Mouse (Mus musculus) thymus, postnatal 36 days (tissue): ENCODE measurements around the gene Rnf185.

Experiments used
- DNase-seq, 2 experiments: peaks; one replicate each; pipeline ENCODE4 v3.0.0; 2022; ENCODE audit warnings: mixed read lengths in 2 of 2

Gene Rnf185

GRCm38 (mm10) chr11:3452167-3452639 lies at the start of gene Rnf185:
TSS of gene Rnf185 (minus strand) at chr11:3452363.
- DNase-seq = peak; percentile 88 to 92

- no peak for DNase-seq
Observed at GRCm38 (mm10) chr11:3497296-3497695, 45.1 kb upstream of the Rnf185 start.

- DNase-seq = no peak
Observed at GRCm38 (mm10) chr11:3496756-3497155, 44.6 kb upstream of the Rnf185 start.

- no peak for DNase-seq
Observed at GRCm38 (mm10) chr11:3495496-3495895, 43.3 kb upstream of the Rnf185 start.

GRCm38 (mm10) chr11:3494857-3495256 lies 42.7 kb upstream of the Rnf185 start:
- no peak for DNase-seq

- DNase-seq = no peak
Observed at GRCm38 (mm10) chr11:3492748-3493147, 40.6 kb upstream of the Rnf185 start.

GRCm38 (mm10) chr11:3489036-3489435 lies 36.9 kb upstream of the Rnf185 start:
- no peak for DNase-seq

GRCm38 (mm10) chr11:3487952-3488570 lies 35.9 kb upstream of the Rnf185 start, which contains the start of gene Pla2g3:
TSS of gene Pla2g3 (plus strand) at chr11:3488284.
- no peak for DNase-seq

GRCm38 (mm10) chr11:3486349-3486748 lies 34.2 kb upstream of the Rnf185 start:
- no peak for DNase-seq

- no peak for DNase-seq
Observed at GRCm38 (mm10) chr11:3483980-3484642, 31.9 kb upstream of the Rnf185 start.

- DNase-seq = no peak
Observed at GRCm38 (mm10) chr11:3475489-3475888, 23.3 kb upstream of the Rnf185 start.

GRCm38 (mm10) chr11:3474480-3475115 lies 22.4 kb upstream of the Rnf185 start:
- DNase-seq = no peak

- DNase-seq = peak; percentile 73 to 77
Observed at GRCm38 (mm10) chr11:3472484-3472883, 20.3 kb upstream of the Rnf185 start.

GRCm38 (mm10) chr11:3471448-3471850 lies 19.3 kb upstream of the Rnf185 start:
- no peak for DNase-seq

- DNase-seq = no peak
Observed at GRCm38 (mm10) chr11:3462846-3463245, 10.7 kb upstream of the Rnf185 start.

GRCm38 (mm10) chr11:3459105-3459468 lies 6.9 kb upstream of the Rnf185 start:
- no peak for DNase-seq

- no peak for DNase-seq
Observed at GRCm38 (mm10) chr11:3458428-3459104, 6.4 kb upstream of the Rnf185 start.

GRCm38 (mm10) chr11:3456354-3456753 lies 4.2 kb upstream of the Rnf185 start:
- peak; percentile 61 to 67 for DNase-seq

GRCm38 (mm10) chr11:3454506-3454905 lies 2.3 kb upstream of the Rnf185 start:
- no peak for DNase-seq

GRCm38 (mm10) chr11:3453467-3453866 lies 1.3 kb upstream of the Rnf185 start:
- DNase-seq = peak in 1 of 2 experiments; percentile 24

- DNase-seq = peak in 1 of 2 experiments; percentile 29
Observed at GRCm38 (mm10) chr11:3452769-3453168, 606 bp upstream of the Rnf185 start.

GRCm38 (mm10) chr11:3451701-3452163 lies 431 bp downstream of the Rnf185 start:
- no peak for DNase-seq

GRCm38 (mm10) chr11:3444875-3445274 lies 7.3 kb downstream of the Rnf185 start:
- DNase-seq = no peak
